ENCODE assay signal across 9 mouse cellular contexts in genomic region chr11:35877651-35878558, GRCm38 (mm10). TPM values are rescaled to one million over a fixed set of nuclear protein-coding genes. Genes with fewer than 3 reads are reported as not detected.
DNase-seq lines count a peak whose midpoint lies in the region; ATAC-seq and TF ChIP-seq lines count a peak whose summit lies in the region.
"Had no signal": no experiment of that assay in that cellular context is flagged by ENCODE, and none has a peak within 500 bp of the region (broad histone marks: within the 10 kb centered on the region; RNA-seq: fewer than 3 reads in every experiment).

No protein-coding gene starts in this region.

- TF ChIP-seq EP300 in stomach, postnatal 0 days (optimal IDR thresholded peaks at IDR 0.05), result no peak

- WGBS in heart, embryonic 14.5 days, result 27% methylated on average over 14 of the region's 14 CpGs
- 63% methylated on average over 14 of the region's 14 CpGs for WGBS in forebrain, embryonic 13.5 days
- 58% methylated on average over 14 of the region's 14 CpGs for WGBS in midbrain, embryonic 13.5 days
- 59% methylated on average over 14 of the region's 14 CpGs for WGBS in stomach, postnatal 0 days

- H3K4me1 ChIP-seq in heart, embryonic 14.5 days (ENCODE audit: control insufficient read depth in 2 of 2, insufficient read depth in 2 of 2, low read length in 2 of 2), result peaks cover 25 to 30% of the 10 kb centered on the region in 2 experiments
- peaks cover 49% of the 10 kb centered on the region for H3K4me1 ChIP-seq in forebrain, embryonic 13.5 days
- peaks cover 46% of the 10 kb centered on the region for H3K4me1 ChIP-seq in midbrain, embryonic 13.5 days (replicated peaks)
- no peaks in the 10 kb centered on the region for H3K4me1 ChIP-seq in stomach, postnatal 0 days (replicated peaks; ENCODE audit: control insufficient read depth, insufficient read depth)

- no peak overlapping the region for H3K4me3 ChIP-seq in heart, embryonic 14.5 days (ENCODE audit: control insufficient read depth in 1 of 2, insufficient read depth in 1 of 2, low read depth in 1 of 2, low read length in 2 of 2)
- H3K4me3 ChIP-seq in forebrain, embryonic 13.5 days, result no peak overlapping the region
- no peak overlapping the region for H3K4me3 ChIP-seq in midbrain, embryonic 13.5 days (replicated peaks)
- H3K4me3 ChIP-seq in stomach, postnatal 0 days (ENCODE audit: low read depth, low read length), result no peak overlapping the region

- H3K9me3 ChIP-seq in heart, embryonic 14.5 days (ENCODE audit: control insufficient read depth, low read length), result no peaks in the 10 kb centered on the region
- no peaks in the 10 kb centered on the region for H3K9me3 ChIP-seq in forebrain, embryonic 13.5 days (replicated peaks)
- no peaks in the 10 kb centered on the region for H3K9me3 ChIP-seq in midbrain, embryonic 13.5 days
- no peaks in the 10 kb centered on the region for H3K9me3 ChIP-seq in stomach, postnatal 0 days (ENCODE audit: control insufficient read depth, low read length)

- intact Hi-C loops in heart, postnatal 36 days (cut with DNase I), result no loop called here

- H3K36me3 ChIP-seq in heart, embryonic 14.5 days (ENCODE audit: control insufficient read depth, insufficient read depth, low read length), result no peaks in the 10 kb centered on the region
- H3K36me3 ChIP-seq in forebrain, embryonic 13.5 days (ENCODE audit: poor library complexity, severe bottlenecking), result peaks cover 25% of the 10 kb centered on the region
- peaks cover 10% of the 10 kb centered on the region for H3K36me3 ChIP-seq in midbrain, embryonic 13.5 days
- H3K36me3 ChIP-seq in stomach, postnatal 0 days (ENCODE audit: control insufficient read depth, insufficient read depth, low read length), result peaks cover 3% of the 10 kb centered on the region

- no peak overlapping the region for H3K4me2 ChIP-seq in heart, embryonic 14.5 days (ENCODE audit: low read length)
- no peak overlapping the region for H3K4me2 ChIP-seq in forebrain, embryonic 13.5 days
- no peak overlapping the region for H3K4me2 ChIP-seq in midbrain, embryonic 13.5 days (replicated peaks)
- no peak overlapping the region for H3K4me2 ChIP-seq in stomach, postnatal 0 days (replicated peaks; ENCODE audit: low read depth)

- peak; percentile 6; the same call in 1 of the 2 replicates for ATAC-seq in heart, embryonic 14.5 days (ENCODE audit: insufficient number of reproducible peaks, insufficient read depth, low FRiP score, low read depth)
- ATAC-seq in forebrain, embryonic 13.5 days, result peak; percentile 81
- ATAC-seq in midbrain, embryonic 13.5 days, result peak; percentile 31; the same call in 1 of the 2 replicates
- ATAC-seq in stomach, postnatal 0 days (ENCODE audit: low FRiP score, low TSS enrichment), result no peak; the same call in 1 of the 2 replicates

- TF ChIP-seq CTCF in stomach, postnatal 0 days (IDR thresholded peaks at IDR 0.05; ENCODE audit: low read depth), result no peak

- DNase-seq in heart, postnatal 36 days, result no peak
- DNase-seq in NIH3T3 (ENCODE audit: low read depth), result peak; percentile 70
- DNase-seq in stomach, postnatal 0 days (ENCODE audit: low spot score), result no peak
- no peak for DNase-seq in right cerebral cortex, postnatal 25 days
- no peak for DNase-seq in embryo, embryonic 9.5 days (ENCODE audit: extremely low spot score)
- DNase-seq: cerebellum, adult 8-10 months had no signal

- peak overlapping the region; percentile 44 to 57; a peak in 3 of 4 replicates for H3K27ac ChIP-seq in heart, embryonic 14.5 days (replicated peaks in 1 of 2; ENCODE audit: control insufficient read depth in 1 of 2, insufficient read depth in 1 of 2, low read depth in 2 of 2, low read length in 2 of 2)
- H3K27ac ChIP-seq in forebrain, embryonic 13.5 days, result peak overlapping the region; percentile 80
- H3K27ac ChIP-seq in midbrain, embryonic 13.5 days, result peak overlapping the region; percentile 65
- no peak overlapping the region for H3K27ac ChIP-seq in stomach, postnatal 0 days (replicated peaks)

- no peaks in the 10 kb centered on the region; the same call in none of the 2 replicates for H3K27me3 ChIP-seq in heart, embryonic 14.5 days (ENCODE audit: control insufficient read depth, insufficient read depth, low read length)
- H3K27me3 ChIP-seq in forebrain, embryonic 13.5 days, result no peaks in the 10 kb centered on the region
- H3K27me3 ChIP-seq in midbrain, embryonic 13.5 days, result peaks cover 9% of the 10 kb centered on the region; the same call in 1 of the 2 replicates
- no peaks in the 10 kb centered on the region for H3K27me3 ChIP-seq in stomach, postnatal 0 days (ENCODE audit: control insufficient read depth, insufficient read depth, low read length)

- H3K9ac ChIP-seq in heart, embryonic 14.5 days (ENCODE audit: low read length), result no peak overlapping the region
- no peak overlapping the region for H3K9ac ChIP-seq in forebrain, embryonic 13.5 days
- no peak overlapping the region for H3K9ac ChIP-seq in midbrain, embryonic 13.5 days (replicated peaks)
- H3K9ac ChIP-seq in stomach, postnatal 0 days (ENCODE audit: low read length), result no peak overlapping the region

RNA-seq across cellular contexts. Expression of gene Rars, which starts 43.6 kb away (rescaled TPM):
- 61.8 and 62.4 TPM in 2 replicates for polyA plus RNA-seq in heart, embryonic 14.5 days (2014; fragmentation: Nextera tagmentation; extraction: Ambion mirVana)
- total RNA-seq in heart, postnatal 36 days (2021), result 10 to 100 TPM; 34.8 to 34.9 TPM
- polyA plus RNA-seq in forebrain, embryonic 13.5 days (2015; fragmentation: Nextera tagmentation; extraction: Ambion mirVana), result 76.0 and 80.6 TPM in 2 replicates
- polyA plus RNA-seq in midbrain, embryonic 13.5 days (2015; fragmentation: Nextera tagmentation; extraction: Ambion mirVana), result 74.0 and 80.0 TPM in 2 replicates
- polyA plus RNA-seq in stomach, postnatal 0 days (2015; fragmentation: Nextera tagmentation; extraction: Ambion mirVana), result 55.8 and 57.0 TPM in 2 replicates
